Mouse (Mus musculus): ENCODE data around the gene Nek6.

GRCm38 (mm10) chr2:38518719-38519118 is 7.3 kb downstream of the Nek6 start:
- TF ChIP-seq POLR2A (IDR thresholded peaks at IDR 0.05; ENCODE audit: insufficient read length, low read depth) (no peak), TCF12 (IDR thresholded peaks at IDR 0.05; ENCODE audit: insufficient read depth, poor library complexity, severe bottlenecking) (no peak), MYOG (IDR thresholded peaks at IDR 0.05; ENCODE audit: control insufficient read depth in 1 of 3, insufficient read depth in 1 of 3, insufficient read length in 2 of 3, low read depth in 2 of 3) (no peak), REST (IDR thresholded peaks at IDR 0.05; ENCODE audit: insufficient read depth, insufficient read length) (no peak), MAX (IDR thresholded peaks at IDR 0.05; ENCODE audit: low read depth) (no peak), E2F4 (IDR thresholded peaks at IDR 0.05; ENCODE audit: insufficient read depth) (no peak), USF1 (IDR thresholded peaks at IDR 0.05; ENCODE audit: low read depth) (no peak), TCF3 (IDR thresholded peaks at IDR 0.05; ENCODE audit: insufficient read length, low read depth) (no peak)

Measured in myocyte (in vitro differentiated cells).